Mouse (Mus musculus) myocyte (in vitro differentiated cells): ENCODE measurements around the gene Synm.

Experiments used
- SRF ChIP-seq: IDR thresholded peaks from one replicate; pipeline ENCODE4 v1.6.1; 2011; ENCODE audit warnings: low read depth; ENCODE audit not compliant: control insufficient read depth, insufficient read length
- TCF12 ChIP-seq: IDR thresholded peaks from one replicate; pipeline ENCODE4 v1.6.1; 2011; ENCODE audit warnings: mild to moderate bottlenecking, control low read depth; ENCODE audit not compliant: poor library complexity, insufficient read depth, severe bottlenecking

DNA sequence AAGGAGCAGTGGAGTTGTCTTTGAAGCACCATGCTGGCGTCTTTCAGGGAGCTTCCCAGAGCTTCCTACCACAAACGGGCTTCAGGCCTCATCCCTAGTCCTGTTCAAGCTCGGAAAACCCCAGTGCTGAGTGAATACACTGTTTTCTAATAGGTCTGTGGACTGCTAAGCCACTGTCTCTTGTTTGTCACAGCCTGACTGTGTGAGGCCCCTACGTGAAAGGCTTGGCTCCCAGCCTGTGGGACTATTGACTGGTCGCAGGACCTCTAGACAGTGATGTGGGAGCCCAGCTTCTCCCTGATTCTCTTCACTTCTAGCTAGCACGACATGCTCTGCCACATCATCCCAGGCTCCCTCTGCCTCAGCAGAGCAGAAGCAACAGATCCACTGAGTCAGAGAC is 51.4 kb downstream of the Synm start:
- TF ChIP-seq SRF = no peak
- no peak for TF ChIP-seq TCF12
